Mouse (Mus musculus): ENCODE results near the gene Slc38a8. TPM values are rescaled to one million over a fixed set of nuclear protein-coding genes. Genes with fewer than 3 reads are reported as not detected.

Gene Slc38a8
- total RNA-seq (2021), result under 1 TPM; 0.21 to 0.22 TPM
- long read RNA-seq, result 0 reads

DNA sequence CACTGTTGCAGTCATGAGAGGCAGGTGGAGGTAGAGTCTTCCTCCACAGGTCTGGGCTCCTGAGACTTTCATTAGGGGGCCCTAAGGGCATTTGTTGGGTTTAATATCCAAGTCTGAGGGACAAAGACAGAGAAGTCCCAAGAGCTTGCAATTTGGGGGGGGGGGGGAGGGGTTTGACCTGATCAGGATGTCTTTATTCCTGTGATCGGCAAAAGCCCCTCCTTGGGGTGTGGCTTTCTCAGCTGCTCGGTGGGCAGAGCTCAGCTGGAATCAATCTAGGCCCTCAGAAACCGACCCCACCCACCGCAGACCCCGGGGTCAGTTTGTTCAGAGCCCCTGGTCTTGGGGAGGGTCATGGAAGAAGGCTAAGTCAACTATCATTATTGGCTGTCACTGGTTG is at the start of gene Slc38a8:
Gene Slc38a8, minus strand, starts transcription at position 101 of the 400 bp plus-strand sequence.
- no peak for DNase-seq (ENCODE audit: low spot score in 2 of 2)

DNA sequence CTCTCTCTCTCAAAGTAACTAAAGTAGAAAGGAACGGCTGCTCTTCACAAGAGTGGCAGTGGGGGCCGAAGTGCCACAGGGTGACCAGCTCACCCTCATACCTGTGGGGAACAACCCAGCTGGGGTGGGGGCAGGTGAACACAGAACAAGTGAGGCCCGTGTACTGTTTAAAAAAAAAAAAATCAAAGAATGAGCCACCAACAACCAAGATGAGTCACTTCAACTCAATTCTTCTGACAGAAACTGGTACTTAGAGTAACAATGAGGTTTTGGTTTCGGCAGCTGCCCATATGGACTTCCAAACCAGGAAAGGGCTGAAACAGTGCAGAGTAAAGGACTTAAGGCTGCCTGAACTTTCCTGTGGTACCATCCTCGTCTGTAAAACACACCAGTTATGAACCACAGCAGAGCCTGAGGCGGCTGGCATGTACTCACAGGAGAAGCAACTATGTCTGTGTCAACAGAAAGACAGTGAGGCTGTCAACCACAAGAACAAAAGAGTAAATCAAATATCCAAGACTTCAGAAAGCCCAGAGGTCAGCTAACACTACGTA is 47.1 kb upstream of the Slc38a8 start:
- no peak for DNase-seq (ENCODE audit: low spot score in 2 of 2)

DNA sequence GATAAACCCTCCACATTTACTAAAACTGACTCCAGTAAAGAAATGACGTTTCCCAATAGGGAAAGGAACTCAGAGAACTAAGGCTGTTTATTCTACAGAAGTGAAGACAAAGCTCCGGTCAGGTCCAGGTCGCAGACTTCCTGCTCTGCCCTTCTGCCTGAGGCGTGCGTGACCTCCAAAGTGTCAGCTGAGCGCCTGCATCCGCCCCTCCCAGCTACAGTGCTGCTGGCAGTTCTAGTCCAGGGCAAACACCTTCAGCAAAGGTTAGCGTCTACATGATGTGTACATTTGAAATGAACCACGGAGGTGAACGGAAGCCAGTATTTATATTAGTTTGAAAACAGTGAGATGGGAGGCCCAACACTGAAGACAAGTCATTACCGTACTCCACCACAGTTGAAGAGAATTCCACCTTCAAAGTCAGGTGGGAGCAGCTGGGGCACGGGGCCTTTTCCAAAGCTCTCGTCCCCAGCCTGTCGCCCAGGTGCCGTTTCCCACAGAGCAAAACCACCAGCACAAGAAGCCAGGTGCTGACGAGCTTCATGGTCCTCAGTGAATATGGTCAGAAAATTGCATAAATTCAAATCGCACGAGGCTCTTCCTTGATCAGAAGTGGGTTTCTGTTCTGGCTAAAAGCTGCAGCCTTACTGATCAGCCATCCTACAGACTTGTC is 45.7 kb upstream of the Slc38a8 start:
- no peak for DNase-seq (ENCODE audit: low spot score in 2 of 2)

DNA sequence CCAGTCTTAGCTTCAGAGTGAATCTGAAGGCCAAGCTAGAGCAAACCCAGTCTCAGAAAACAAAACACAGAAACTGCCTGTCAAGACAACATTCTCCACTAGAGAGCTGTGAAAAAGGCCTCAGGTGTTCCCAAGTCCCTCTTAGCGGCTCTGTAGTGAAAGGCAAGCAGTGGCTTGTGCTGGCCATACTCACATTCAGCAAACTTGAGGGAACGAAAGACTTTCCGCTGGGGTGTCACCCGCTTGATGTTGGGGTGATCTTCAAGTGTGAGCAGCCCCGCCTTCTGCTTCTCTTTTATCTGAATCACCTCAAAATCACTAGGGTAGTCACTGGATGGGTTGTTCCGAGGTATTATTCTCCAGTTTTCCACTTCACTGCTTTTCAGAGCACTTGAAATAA is 44.3 kb upstream of the Slc38a8 start:
- no peak for DNase-seq (ENCODE audit: low spot score in 2 of 2)

DNA sequence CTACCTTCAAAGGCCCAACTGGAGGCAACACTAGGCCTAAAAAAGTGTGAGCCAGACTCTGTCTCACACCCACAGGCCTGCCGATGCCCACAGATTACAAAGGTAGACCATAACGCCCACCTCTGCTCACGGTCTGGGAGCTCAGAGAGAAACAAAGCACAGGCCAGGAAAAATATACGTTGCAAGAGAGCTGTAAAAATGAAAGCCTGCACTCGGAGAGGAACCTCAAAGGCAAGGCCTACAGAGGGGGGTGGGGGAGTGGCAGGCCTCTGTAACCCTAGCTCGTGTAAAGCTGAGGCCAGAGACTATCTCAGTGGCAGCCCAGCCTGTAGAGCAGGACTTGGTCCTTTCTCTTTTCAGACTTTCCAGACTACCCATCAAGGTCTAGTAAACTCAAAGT is 43.7 kb upstream of the Slc38a8 start:
- no peak for DNase-seq (ENCODE audit: low spot score in 2 of 2)

DNA sequence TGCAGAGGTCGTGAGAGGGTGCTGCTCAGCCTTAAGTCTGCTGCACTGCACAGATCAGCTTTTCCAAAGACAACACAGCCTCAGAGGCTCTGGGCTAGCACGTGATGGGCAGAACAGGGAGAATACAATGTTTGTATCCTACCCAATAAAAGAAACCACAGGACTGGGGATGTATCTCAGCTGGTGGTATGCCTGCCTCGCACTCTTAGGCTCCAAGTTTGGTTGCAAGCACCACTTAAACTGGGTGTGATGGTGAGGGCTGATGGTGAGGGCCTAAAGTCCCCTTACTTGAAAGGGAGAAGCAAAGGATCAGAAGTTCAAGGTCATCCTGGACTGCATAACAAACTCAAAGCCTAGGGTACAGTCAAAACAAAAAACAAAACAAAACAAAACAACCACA is 43.1 kb upstream of the Slc38a8 start:
- DNase-seq (ENCODE audit: low spot score in 2 of 2), result no peak

DNA sequence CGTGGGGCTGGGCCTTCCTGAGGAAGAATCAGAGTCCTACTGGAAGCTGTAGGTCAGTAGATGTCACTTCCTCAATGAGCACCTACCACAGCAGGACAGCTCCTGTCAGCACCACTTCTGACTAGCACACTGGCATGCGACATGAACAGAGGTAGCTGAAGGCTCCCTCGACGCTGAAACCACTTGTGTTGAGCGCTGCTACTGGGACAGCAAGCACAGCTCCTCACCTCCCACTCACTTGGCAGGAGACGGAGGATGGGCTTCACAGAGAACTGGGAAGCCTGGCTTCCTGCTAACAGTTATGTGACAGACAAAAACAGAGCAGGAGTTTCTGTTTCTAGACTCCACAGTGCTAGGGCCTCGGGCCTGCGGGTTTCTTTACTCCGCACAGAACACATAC is 30.5 kb upstream of the Slc38a8 start:
- peak; percentile 27 to 32 for DNase-seq (ENCODE audit: low spot score in 2 of 2)

DNA sequence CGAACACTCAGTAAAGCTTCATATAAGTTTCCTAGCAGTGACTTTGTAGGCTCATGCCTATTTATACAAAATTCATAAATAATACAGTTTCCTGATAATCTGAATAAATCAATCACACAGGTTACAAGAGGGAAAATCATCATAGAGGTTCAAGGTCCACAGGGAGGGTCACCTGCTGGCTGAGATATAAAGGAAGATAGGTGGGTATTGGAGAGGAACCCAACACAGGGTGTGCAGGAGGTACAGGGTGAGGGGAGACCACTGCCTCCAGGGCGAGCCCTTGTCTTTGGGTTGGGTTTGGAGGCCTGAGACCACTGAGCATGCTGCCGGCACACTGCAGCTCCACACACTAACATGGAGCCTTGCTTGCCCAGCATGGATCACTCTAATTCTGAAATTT is 29.9 kb upstream of the Slc38a8 start:
- no peak for DNase-seq (ENCODE audit: low spot score in 2 of 2)

DNA sequence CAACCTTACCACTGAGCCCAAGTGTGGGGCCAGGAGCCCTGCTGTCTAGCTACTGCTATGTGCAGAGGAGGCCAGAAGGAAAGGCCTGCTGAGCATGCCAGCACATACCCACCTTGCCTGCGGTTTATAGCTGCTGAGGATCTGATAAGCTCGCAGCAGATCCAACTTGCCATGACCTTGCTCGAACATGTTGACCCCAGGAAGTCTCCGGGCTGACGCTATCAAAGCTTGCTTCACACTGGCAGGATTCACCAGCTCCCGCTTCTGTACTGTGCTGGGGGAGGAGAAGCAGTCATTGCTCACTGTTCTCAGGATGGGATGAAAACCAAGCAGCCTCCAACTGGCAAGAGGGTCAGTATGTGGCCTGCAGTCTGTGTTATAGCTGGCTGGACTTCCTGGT is 29.4 kb upstream of the Slc38a8 start:
- DNase-seq (ENCODE audit: low spot score in 2 of 2), result no peak

DNA sequence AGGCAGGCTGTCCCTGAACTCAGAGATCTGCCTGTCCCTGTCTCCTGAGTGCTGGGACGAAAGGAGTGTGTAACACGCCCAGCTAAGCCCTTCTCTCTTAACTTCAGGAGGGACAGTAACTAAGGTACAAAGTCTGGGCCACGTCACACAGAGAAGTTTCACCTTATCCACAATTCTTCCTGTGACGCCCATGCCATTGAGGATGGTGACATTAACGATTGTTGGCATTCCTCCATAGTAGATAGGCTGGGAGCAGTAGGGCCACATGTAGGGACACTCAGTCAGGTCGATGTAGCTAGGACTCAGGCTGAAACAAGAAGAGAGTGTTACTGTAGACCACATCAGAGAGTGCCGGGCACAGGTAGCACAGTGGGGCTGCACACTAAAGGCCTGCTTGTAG is 27.3 kb upstream of the Slc38a8 start:
- DNase-seq (ENCODE audit: low spot score in 2 of 2), result no peak

DNA sequence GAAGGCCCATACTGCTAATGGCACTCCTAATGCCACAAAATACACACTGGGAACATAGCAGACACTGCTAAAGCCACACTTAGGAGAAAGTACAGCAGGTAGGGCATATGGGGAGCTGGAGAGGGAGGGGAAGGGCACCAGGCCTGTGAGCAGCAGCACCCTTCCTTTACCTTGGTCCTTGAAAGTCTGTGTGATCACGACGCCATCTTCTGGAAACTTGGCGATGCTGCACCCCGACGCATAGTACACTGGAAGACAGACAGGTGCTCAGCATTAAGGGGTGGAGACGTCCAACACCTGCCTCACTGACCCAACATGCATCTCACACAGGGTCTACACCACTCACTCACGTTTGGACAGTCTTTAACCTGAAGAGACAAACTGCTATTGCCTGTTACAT is 18.6 kb upstream of the Slc38a8 start:
- DNase-seq (ENCODE audit: low spot score in 2 of 2), result no peak

DNA sequence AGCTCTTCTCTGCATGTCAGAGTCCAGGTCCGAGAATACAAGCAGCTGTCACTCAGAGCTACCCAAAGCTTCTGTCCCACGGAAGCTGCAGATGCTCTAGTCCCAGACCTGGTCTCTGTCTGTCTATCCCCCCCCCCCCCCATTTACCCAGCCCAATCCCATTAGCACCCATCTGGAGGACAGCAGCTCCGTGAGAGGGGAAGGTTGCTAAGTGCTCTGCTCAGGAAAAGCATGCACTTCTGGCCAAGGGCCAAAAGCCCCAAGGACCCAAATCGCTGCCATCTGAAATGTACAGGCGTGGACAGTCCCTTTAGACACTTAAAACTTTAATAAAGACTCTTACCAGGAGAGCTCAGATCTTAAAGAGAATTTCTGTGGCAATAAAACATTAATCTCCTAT is 15.2 kb upstream of the Slc38a8 start:
- DNase-seq (ENCODE audit: low spot score in 2 of 2), result no peak

DNA sequence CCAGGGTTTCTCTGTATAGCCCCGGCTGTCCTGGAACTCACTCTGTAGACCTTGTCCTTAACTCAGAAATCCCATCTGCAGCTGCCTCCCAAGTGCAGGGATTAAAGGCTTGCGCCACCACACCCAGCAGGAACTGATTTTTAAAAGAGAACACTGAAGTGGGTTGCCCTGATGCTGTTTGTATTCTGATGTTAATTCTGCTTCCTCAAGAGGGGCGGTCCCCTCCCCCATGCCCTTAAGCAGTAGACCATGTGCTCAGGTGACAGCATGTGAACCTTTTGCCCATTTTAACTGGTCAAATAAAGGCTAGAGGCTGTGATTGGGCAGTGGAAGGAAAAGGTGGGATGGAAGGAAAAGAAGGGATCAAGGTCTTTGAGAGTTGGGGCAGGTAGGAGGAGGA is 14.3 kb upstream of the Slc38a8 start:
- no peak for DNase-seq (ENCODE audit: low spot score in 2 of 2)

DNA sequence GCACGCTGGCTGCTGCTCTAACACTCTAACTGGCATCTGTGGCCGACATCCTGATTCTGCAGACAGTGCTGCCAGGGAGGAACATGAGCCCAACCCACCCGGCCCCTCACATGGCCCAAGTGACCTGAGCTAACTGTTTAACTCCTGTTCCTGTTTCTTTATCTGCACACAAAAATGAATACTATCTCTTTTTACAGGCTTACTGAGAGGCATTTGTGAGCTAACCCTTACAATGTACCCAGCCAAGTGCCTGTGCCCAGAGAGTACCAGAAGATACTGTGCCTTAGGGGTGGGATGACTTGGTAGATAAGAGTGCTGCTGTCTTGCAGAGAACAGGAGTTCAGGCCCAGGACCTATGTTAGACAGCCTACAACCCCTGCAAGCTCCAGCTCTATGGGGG is 13.4 kb upstream of the Slc38a8 start:
- DNase-seq (ENCODE audit: low spot score in 2 of 2), result no peak

DNA sequence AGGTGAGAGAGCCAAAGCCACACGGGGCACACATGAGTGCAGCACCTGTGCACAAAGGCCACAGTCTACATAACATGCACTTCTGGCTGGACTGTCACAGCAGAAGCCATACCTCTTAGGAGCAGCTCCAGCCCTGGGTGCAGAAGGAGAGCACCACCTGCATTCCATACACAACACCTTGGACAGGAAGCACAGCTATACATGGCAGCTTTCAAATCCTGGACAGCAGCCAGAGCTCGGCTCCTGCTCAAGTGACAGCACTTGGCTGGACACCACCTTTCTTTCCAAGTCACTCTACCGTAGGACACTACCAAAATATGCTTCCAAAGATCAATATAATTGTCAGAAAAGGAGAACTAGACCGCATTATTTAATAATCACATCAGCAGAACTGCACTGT is 11.9 kb upstream of the Slc38a8 start:
- no peak for DNase-seq (ENCODE audit: low spot score in 2 of 2)

DNA sequence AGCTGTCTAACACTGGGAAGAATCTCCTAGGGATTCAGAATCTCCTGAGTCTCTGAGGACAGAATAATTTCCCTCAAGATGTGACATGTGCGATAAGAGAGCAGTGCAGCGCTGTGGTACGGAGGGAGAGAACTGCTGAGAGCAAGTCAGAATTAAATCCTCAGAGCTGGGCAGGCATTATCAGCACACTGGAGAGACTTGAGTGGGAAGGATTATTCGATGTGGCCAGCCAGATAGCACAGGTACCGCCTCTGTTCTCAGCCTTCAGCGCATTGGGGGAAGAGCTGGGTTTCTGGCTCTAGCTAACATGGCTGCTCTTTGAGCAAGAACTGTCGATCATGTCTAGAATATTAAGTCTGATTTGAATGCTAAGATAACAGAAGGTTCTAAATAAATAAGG is 10.2 kb upstream of the Slc38a8 start:
- DNase-seq (ENCODE audit: low spot score in 2 of 2), result no peak

DNA sequence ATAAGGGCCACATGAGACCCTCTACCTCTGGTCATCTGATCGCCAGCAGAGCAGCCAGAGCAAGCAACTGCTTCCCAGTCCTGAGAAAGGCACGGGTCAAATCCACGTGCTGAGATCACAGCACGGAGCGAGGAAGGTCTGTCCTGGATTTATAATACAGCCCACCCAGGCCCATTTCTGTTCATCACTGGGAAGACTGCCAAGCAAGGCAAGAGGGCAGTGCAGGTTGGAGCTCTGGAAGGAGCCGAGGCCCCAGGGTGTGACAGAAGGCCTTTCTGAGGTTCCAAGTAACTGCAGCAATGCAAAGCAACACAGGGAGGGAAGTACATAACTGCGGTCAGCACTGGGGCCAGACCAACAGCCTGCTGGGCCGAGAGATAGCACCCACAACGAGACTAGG is 9.0 kb upstream of the Slc38a8 start:
- no peak for DNase-seq (ENCODE audit: low spot score in 2 of 2)

DNA sequence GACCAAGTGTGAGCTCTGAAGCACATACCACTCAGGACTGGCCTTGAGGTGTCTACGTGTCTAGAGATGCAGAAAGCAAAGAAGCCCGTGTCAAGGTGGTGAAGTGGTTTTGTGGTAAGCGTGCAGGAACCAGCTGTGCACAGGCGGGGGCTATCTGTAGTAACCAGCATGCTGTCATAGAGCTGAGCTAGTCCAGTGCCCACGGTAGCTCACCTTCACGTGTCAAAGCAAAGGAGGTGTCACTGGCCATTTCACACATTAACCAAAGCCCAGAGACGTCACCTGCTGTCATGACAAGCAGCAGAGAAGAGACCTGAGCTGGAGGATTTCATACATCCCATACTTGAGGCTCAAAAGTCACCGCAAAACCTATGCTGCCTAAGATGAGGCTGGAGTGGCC is 4.6 kb upstream of the Slc38a8 start:
- DNase-seq (ENCODE audit: low spot score in 2 of 2), result no peak

DNA sequence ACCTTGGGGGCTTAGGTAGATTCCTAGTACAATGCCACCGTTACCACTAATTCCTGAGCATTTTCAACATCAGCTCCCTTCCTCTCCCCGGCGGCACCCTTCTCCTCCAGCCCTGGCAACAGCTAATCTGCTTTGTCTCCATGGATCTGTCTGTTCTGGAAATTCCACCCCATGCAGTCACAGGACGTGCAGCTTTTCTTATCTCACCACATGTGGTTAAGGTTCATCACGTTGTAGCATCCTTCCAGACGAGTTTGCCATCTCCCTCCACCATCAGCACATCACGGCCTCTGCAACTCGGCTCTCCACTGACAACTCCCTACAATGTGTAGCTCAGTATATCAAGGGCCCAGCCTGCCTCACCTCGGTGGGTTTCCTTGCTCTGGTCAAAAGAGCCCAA is 4.0 kb upstream of the Slc38a8 start:
- no peak for DNase-seq (ENCODE audit: low spot score in 2 of 2)

DNA sequence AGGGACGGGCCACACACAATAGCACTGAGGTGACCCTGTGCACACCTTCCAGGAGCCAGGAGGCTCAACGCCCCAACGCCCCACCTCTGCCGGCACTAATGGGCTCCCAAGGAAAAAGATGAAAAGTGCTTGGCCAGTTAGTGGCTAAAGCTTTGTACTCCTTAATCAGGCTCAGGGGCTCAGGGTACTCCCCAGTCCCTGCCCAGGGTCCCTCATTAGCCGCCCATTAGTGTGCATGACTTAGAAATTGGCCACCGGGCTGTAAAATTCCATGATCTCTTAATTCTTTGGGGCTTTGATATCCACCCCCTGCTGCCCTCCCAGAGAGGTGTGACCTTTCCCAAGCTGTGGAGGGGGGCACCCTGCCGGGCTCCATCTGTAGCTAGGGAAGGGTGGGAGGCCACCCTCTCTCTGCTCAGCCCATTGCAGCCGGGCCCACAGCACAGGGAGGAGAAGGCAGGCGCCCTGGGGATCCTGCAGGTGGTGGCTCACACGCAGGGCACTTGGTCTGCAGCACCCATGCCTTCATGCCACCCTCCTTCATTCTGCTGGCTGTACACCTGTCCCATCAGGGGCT is 1.8 kb upstream of the Slc38a8 start:
- DNase-seq (ENCODE audit: low spot score in 2 of 2), result no peak

DNA sequence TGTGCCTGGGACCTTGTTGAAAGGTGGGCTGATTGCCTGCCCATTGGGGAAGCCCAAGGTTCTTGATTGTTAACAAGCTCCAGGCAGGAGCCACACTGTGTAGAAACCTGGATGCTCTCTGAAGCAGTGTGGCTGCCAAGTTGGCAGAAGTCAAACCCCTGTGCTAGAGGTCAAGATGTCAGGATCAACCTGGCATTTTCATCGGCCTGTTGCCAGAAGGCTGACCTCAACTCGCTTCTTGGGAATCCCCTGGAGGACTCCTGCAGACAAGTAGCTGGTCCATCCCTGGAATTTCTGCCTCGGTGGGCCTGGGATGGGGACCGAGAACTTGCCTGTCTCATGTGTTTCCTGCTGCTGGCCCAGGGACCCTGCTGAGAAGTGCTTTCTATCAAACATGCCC is 613 bp upstream of the Slc38a8 start:
- no peak for DNase-seq (ENCODE audit: low spot score in 2 of 2)

DNA sequence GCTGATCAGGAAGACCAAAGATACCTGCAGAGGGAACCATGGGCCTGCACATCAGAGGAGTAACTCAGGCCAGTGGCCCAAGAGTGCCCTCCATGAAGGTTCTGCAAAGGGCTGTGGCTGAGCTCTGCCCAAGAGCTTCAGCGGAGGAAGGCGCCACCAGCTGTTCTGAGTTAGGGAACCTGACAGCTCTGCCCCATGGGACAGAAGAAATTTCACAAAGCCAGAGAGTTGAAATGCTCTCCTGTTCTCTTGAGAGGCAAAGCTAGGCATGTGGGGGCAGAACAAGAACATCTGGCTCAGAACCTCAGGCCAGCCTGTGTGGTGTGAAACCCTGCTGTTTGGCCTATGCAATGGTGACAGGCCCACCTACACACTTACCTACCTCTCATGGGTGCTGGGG is 1.7 kb downstream of the Slc38a8 start:
- DNase-seq (ENCODE audit: low spot score in 2 of 2), result no peak

DNA sequence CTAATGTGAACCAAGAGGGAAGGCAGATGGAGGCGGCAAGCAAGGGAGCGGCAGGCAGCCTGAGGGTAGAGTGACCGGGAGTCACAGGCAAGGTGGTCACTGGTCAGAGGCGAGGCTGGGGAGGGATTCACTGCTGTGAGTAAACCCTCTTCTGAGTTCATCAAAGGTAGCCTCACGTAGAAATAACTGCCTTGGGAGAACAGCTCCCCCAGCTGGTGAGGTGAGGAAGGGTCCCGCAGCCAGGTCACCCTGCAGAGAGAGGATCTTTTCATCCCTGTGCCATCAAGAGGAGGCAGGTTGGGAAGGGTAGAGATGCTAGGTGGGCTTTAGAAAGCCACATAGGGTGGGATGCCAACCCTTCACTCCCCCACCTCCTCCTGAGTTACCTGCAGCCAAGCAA is 4.7 kb downstream of the Slc38a8 start:
- peak; percentile 51 to 64 for DNase-seq (ENCODE audit: low spot score in 2 of 2)

Data from layer of hippocampus, postnatal 10 days (tissue).